Mouse (Mus musculus) adrenal gland, postnatal 25 days (tissue): ENCODE data around the gene Zfp652. TPM values are rescaled to one million over a fixed set of nuclear protein-coding genes. Genes with fewer than 3 reads are reported as not detected.
"Not testable (repeated sequence)": the region's sequence is repeated elsewhere in the genome, so short reads cannot be mapped to it uniquely, and the experiment has no call there.

ENCODE experiments used
- DNase-seq: peaks from one replicate; pipeline ENCODE4 v3.0.0; 2021; ENCODE audit warnings: mixed read lengths
- total RNA-seq: library from RNA; stranded (reverse); gene quantifications from 2 replicates; pipeline ENCODE4 v1.2.3, GENCODE M21; 2021

Gene Zfp652
- total RNA-seq, 1 experiment from 2014 or later: 51.1 TPM

DNA sequence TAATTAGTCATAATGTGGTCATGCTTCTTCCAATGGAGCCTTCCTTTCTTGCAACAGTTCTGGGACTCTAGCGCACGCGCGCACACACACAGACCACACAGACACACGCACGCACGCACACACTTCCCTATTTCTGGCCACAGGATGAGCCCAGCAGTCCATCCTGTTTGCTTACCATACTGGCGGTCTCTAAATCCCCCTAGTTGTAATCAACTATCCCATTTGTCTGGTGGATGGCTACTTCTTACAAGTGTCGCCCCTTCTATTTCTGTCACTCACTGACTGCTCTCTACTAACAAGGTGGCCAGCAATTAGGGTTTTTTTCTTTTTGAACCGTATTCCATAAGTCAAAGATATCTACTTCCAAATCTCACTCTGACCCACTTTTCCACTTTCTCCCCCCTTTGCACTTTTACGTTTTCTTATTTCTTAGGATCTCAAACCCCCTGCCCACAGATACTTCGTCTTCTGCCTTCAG is 349 bp upstream of the Zfp652 start:
- DNase-seq: peak; percentile 32

DNA sequence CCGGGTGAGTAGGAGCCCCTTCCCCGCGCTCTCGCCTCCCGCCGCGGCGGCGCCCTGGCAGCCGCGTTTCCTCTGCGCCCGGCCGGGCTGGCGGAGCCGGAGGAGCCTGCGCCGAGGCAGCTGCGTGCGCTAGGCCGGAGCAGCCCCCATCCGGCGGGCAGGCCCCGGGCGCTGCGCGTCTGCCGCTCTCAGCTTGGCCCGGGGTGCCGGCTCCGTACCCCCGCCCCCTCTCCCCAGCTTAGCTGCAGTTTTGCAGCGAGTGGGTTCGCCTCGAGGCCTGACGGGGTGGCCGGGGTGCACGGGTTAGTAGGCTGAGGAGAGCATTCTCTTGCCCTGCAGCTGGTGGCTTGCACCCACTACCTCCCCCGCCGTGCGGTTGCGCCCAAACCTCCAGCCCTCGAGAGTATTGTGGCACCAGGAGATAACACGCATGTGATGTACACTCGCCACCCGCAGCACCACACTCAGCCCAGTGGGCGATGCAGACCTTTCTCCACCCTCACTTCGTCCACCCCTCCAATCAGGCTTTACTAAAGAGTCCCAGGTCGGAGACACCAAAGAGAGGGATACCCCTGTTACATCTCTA is 845 bp downstream of the Zfp652 start:
- peak; percentile 50 for DNase-seq

DNA sequence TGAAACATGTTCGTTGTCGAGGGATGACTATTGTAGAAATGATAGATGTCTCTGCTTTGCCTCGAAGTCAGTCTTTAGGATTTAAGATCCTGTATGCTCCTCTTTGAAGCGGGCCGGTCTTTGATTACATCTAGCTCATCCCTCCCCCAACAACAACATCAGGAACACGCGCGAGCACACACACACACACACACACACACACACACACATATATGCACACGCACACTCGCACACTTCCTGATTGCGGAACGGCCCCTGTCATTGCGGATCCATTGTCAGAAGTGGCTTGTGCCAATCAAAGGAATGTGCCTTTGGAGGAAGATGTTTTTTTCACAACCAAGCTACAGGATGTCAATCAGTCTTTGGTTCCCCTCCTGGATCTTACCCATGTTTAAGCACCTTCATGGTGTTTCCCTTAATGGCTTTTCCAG is 1.4 kb downstream of the Zfp652 start:
- DNase-seq: no peak

DNA sequence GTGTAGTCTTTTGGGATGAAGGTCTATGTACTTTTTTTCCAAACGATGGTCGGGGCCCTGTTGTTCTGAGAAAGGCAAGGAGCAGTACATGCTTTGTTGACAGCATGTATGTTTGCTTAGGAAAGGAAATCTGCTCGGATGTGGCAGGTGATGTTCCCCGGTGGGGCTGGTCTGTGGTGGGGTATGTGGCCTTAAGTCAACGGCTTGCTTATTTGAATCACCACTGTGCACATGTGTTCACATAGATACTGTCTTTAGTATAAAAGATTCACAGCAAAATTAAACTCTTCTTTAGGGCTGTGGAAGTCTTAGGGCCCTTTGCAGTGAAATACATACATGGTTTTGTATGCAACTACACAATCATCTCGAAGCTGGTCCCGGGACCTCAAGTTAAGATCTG is 1.9 kb downstream of the Zfp652 start:
- no peak for DNase-seq

DNA sequence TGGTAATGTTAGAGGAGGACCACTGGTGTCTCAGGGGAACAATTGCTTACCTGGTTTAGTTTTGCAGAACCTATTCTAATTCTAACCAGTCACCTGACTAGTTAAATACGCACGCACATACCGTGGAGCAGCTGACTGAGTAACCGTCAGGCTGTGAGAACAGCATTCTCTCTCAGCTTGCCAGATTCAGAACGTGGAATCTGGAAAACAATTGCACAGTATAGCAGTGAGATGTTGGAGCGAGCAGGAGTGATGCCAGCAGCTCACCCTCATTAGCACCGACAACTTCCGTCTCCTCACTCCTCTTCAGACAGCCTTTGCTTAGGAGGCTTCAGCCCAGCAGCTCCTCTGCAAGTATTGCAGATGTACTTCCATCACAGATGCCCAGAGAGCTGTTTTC is 3.7 kb downstream of the Zfp652 start:
- DNase-seq: no peak

DNA sequence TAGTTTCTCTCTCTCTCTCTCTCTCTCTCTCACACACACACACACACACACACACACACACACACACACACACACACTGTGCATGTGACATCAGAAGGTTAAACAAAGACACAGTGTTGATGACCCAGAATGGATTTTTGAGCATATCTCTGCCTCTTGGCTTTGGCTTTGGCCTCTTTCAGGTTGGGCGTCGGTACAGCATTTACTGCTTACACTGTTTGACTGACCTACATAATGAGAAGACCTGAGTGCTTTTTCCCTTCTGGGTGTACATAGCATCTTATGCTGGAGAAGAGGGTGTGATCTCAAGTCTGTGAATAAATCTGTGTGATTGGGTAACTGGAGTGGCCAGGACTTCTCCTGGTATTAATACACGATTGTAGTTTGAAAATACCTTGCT is 6.9 kb downstream of the Zfp652 start:
- no peak for DNase-seq

DNA sequence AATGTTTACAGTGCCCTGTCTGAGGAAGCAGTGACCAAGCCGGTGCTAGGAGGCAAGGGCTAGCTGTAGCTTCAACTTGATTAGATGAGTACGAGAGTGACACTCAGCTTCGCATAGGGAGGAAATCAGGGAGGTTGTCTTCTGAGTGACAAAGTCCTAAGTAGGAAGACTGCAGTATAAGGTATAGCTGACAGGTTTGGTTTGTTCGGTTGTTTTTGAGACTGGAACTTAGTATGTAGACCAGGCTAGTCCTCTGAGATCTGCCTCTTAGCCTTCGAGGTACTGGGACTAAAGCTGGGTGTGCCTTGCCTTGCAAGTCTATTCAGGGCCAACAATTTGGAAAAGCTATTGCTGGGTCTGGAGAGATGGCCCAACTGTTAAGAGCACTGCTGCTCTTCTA is 10.8 kb downstream of the Zfp652 start, which contains the start of gene B130006D01Rik:
Gene B130006D01Rik (plus strand): TSS at position 301 of the 400 bp plus-strand sequence.
- no peak for DNase-seq

DNA sequence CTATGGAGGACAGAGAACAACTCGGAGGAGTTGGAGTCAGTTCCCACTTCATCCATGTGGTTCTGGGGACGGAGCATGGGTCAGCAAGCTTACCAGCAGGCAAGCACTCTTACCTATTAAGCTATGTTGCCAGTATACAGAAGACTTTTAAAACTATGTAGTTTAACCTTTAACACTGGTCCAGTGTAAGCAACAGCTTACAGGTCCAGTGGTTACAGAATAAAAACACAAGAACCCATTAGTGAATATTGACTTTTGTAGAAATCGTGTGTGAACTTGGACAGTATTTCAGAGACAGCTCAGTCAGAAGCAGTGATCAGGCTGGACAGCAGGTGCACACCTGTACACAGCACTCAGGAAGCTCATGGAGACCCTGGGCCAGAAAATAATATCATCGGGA is 12.0 kb downstream of the Zfp652 start:
- DNase-seq: no peak

DNA sequence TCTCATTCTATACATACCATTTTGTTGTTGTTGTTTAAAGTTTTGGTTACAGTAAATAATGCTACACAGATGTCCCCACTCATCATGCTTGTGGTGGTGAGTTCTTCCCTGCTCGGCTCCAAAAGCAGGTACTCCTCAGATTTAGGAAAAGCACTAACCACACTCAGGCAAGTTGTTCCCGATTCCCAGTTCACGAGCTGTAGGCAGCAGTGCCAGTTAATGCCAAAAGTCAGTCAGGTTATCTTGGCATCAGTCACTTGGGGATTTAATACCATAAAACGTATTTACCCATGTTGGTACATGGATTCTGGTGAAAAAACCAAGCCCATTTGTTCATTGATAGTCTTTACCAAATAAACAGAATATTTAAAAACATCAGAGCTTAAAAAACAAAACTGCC is 13.7 kb downstream of the Zfp652 start:
- no peak for DNase-seq

DNA sequence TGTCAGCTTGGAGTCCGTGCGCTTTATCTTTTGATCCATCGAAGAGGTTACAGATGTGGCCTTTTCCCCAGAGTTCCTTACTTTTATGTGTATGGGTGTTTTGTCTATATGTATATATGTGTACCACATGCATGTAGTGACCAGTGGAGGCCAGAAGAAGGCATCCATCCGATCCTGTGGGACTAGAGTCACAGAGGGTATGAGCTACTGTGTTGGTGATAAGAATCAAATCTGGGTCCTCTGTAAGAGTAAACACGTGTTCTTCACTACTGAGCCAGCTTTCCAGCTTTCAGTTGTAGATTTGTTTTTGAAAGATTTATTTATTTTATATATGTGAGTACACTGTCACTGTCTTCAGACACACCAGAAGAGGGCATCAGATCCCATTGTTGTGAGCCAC is 15.5 kb downstream of the Zfp652 start:
- DNase-seq: no peak

DNA sequence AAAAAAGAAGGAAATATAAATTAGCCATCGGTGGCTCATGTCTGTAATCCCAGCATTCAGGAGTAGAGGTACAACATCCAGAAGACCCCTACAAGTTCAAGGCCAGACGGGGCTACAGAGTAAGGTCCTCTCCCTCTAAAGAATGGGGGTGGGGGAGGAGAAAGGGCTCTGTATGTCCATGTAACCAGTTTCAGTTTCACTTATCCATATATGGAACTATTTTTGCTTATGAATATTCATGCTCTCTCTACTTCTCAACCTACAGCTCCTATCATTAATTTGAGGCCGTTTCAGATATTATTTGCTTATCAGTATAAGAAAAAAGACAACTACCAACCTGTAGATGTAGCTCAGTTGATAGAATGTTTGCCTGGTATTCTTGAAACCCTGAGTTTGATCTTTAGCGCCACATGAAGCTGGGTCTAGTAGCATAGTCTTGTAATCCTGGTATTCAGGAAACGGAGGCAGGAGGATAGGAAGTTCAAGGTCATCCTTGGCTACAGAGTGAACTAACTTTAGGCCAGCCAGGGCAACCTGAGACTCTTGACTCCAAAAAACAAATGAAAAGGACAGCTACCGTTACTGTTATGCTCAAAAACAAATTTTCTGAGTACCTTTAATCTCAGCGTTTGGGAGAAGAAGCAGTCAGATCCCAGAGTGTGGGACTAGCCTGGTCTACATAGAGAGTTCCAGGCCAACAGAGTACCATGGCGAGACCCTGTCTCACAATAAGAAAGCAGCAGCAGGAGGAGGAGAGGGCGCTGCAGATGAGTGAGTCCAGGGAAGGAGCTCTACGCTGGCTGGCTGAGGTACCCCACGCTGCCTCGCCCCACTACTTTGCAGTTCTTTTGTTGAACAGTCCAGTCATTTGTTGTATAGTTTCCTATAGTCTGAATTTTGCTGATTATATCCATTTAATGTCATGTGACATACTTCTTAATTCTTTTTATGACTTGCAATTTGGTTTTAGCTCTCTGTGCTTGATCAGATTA is 16.7 kb downstream of the Zfp652 start:
- no peak for DNase-seq

DNA sequence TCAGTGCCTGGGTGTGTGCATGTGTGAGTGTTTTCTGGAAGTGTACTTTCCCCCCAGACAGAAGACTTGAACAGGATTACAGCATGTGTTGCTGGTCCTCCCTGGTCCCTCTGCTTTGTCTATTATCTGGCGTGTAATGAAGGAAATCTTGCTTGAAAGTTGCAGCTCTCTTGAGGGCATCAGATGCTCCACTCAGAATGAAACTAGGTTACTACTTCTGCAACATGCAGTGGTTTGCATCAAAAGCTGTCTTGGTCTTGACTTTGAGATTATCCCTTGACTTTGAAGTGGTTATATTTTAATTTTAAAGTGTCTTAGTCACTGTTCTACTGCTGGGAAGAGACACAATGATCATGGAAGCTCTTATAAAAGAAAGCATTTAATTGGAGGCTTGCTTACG is 22.0 kb downstream of the Zfp652 start:
- no peak for DNase-seq

DNA sequence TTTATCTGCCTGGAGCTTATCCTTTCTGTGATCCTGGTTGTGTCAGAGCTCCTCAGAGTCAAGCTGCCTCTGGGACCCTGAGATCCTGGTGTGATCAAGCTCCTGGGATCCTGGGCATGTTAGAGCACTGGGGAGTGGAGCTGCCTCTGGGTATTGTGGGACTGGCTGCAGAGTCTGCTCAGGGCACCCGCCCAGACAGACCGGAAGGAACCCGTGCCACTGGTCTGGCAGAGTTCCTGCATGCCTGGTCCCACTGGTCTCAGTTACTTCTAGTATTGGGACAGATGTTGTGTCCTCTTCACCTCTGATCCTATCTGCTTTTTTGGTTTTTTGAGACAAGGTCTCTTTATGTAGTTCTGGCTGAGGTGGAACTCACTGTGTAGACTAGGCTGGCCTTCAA is 25.3 kb downstream of the Zfp652 start:
- peak; percentile 35 for DNase-seq

DNA sequence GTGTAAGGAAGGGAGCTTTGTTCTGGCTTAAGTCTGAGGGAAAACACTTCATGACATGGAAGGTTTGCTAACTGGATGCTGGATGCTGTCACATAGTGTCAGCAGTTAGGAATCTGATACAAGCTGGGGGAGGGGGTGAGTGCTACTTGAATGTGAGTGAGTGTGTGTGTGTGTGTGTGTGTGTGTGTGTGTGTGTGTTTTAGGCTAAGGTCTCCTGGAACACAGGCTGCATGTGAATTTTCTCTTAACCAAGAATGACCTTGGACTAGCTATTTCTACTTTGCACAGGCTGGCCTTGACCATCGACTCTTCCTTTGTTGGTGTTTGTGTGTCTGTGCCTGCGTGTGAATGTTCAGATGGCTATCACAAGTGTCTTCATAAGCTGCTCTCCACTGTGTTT is 32.0 kb downstream of the Zfp652 start:
- peak; percentile 4 for DNase-seq

DNA sequence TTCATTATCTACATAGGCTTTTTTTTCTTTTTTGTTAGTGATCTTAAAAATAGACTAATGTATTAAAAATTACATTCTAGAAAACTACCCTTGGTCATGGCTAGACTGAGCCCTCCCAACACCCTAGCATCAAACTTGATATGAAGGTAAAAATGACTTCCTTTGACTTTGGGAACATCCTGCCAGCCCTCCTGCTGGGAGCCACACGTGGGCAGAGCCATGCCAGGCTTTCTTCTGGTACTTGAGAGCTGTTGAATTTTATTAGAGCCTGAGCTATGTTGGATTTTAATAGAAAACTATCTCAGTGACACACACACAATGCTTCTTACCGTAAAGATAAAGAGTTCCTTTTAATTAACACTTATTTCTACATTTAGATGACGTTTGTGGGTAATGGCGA is 34.3 kb downstream of the Zfp652 start:
- no peak for DNase-seq

DNA sequence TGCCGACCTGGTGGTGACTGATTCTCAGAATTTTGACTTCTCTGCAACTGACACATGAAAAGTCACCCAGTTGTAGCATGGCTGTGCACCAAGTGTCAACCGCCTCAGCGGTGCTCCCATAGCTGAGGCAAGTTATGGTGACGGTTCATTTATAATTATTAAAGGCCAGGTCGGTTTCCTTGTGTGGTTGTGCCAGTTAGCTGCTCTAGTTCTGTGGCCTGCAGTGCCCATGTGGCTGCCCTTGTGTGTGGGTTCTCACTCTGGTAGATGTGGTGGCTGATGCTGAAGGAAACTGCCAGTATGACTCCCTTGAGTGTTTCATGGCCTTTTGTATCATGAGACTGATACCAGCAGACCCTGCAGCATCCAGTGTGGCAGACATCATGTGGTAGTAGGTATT is 35.9 kb downstream of the Zfp652 start:
- DNase-seq: no peak

DNA sequence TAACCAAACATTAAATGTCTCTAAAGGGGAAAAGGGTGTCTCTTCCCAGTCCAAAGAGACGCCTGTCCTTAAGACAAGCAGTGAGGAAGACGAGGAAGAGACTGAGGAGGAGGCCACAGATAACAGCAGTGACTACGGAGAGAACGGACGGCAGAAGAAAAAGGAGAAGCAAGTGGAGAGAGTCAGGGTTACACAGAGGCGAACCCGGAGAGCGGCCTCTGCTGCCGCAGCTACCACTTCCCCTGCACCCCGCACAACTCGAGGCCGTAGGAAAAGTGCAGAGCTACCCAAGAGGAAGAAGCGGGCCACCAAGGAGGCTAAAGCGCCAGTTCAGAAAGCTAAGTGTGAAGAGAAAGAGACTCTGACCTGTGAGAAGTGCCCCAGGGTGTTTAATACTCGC is 37.1 kb downstream of the Zfp652 start:
- no peak for DNase-seq

DNA sequence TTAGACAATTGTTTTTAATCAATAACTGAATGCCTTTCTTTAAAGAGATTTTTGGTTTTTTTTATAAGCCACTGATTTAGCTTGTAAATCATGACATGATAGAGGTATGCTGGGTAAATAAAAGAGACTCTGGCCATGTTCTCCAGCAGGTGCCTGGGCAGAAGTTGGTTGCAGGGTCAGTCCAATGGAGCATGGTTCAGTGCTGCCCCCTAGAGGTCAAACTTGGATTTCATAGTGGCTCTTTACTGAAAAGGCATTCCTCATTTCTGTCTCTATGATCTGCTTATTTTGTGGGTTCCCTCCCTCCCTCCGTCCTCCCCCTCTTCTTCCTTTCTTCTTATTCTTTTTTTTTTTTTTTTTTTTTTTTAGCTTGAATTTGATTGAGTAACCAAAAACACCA is 38.5 kb downstream of the Zfp652 start:
- peak; percentile 73 for DNase-seq

DNA sequence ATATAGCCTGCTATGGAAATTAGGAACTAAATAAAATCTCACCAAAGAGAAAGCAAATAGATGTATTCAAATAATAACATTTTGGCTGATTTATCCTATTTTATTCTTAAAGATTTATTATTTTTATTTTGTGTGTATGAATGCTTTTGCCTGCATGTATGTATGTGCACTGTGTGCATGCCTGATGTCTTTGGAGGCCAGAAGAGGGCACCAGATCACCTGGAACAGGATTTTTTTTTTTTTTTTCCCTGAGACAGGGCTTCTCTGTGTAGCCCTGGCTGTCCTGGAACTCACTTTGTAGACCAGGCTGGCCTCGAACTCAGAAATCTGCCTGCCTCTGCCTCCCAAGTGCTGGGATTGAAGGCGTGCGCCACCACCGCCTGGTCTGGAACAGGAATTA is 42.7 kb downstream of the Zfp652 start:
- not testable (repeated sequence) for DNase-seq

DNA sequence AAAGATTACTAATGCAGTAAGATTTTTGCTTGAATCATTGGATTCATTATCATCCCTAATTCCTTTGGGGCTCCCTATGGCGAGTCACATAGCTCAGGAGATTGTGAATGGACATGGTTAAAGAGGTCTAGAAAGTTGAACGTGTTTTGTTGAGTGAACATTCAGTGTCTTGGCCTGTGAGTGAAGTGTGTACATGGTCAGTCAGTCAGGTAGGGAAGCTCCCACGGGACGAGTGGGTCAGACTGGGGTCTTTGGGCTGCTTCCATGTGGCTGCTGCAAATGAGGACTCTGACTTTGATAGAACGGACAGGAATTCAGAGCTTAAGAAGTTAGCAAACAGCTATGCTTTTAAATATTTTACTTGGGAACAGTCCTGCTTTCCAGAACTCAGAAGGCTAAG is 48.0 kb downstream of the Zfp652 start:
- DNase-seq: no peak

DNA sequence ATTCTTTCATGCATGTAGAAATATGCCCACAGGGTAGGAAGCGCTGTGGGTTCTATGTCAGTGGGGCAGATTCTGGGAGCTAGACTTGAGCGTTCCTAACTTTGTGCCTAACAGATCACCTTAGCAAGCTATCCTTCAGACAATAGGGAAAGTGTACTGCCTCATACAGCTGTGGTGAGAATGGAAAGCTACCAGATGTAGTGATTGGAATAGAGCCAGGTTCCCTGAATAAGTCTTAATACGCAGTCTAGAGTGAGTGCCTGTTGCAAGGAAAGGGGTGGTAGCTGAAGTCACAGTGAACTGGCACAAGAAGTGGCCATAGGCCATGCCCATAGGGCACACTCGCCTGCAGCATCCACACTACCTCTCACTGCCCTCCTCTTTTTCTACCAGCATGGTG is 50.5 kb downstream of the Zfp652 start:
- DNase-seq: no peak

DNA sequence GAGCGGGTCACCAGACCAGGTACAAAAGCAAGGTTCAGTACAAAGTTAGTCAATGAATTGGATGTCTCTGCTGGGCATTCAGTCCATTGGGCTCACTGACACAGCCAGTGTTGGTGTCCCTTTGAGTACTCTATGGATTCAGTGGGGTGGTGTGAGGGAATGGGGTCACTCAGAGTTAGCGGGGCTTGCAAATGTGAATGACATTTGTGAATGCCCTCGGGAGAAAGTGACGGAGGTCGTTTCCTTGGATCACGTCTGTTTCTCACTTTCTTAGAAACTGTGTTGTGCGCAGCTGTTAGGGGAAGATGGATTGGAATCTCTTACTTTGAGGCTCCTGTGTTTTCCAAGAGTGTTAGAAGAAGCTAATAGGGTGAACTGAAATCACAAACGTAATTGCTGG is 52.3 kb downstream of the Zfp652 start:
- DNase-seq: no peak

DNA sequence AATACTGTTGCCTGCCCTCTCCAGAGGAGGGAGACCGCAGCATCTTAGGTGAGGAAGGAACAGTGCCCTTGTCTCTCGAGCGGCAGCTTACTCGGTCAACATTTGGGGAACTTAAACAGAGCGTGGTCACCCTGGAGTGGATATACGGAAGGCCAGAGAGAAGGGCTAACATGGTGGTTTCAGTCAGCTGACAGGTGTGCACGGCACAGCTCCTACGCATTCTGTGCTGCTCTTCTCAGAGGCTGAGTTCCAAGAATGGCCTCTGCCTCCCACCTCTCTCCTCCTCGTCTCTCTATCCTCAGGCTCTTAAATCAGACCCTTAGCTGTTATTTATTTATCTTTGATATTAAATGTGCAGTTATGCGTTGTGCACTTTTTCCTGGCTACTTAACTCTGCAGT is 52.9 kb downstream of the Zfp652 start:
- no peak for DNase-seq

DNA sequence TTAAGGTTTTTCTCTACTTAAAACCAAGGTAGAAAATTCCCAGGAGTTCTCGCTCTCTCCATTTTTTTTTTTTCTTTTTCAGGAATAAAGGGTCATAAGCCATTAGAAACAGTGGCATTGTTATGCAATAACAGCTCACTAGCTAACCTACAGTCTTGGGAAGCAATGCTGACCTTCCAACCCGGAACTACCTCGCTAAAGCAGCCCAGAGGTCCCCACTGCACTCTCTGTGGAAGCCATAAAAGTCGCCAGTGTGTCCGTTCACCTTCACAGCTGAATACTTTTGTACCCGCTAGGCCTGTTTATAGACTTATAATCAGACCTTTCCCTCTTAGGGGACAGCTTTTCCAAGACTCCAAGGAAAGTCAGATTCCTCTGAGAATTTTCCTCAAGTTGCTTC is 55.8 kb downstream of the Zfp652 start:
- no peak for DNase-seq
